ENCODE assay signal across 21 mouse cellular contexts in the genomic region with DNA sequence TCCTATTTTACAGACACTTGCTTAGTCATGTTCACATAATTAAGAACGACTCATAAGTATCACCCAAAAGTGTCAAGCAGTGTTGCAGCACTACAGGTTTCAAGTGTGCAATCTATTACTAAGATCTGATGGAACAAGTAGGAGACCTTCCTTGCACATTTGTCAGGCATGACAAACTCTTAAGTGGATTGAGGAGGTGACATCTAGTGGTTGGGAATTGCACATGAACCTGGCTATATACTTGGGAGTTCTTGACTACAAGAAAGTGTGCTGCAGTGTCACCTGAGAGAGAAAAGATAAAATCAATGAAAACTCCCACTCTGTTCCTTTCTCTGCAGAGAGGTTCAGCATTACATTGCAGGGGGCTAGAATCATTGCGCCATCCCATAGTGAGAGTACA. TPM values are rescaled to one million over a fixed set of nuclear protein-coding genes. Genes with fewer than 3 reads are reported as not detected.
DNase-seq lines count a peak whose midpoint lies in the region; ATAC-seq and TF ChIP-seq lines count a peak whose summit lies in the region.
"Had no signal": no experiment of that assay in that cellular context is flagged by ENCODE, and none has a peak within 500 bp of the region (broad histone marks: within the 10 kb centered on the region; RNA-seq: fewer than 3 reads in every experiment).

No protein-coding gene starts in this region.

- no peaks in the 10 kb centered on the region for H3K27me3 ChIP-seq in heart, postnatal 0 days (ENCODE audit: control insufficient read depth, insufficient read depth, low read length)
- H3K27me3 ChIP-seq in heart, embryonic 12.5 days (replicated peaks), result no peaks in the 10 kb centered on the region
- no peaks in the 10 kb centered on the region for H3K27me3 ChIP-seq in liver, embryonic 14.5 days (ENCODE audit: control insufficient read depth, insufficient read depth, low read length)
- H3K27me3 ChIP-seq in E14TG2a.4 (ENCODE audit: insufficient read depth, low read length), result no peaks in the 10 kb centered on the region
- H3K27me3 ChIP-seq: intestine, embryonic 15.5 days; lung, embryonic 15.5 days; megakaryocyte, embryonic 14.5 days had no signal

- no peaks in the 10 kb centered on the region for H3K4me1 ChIP-seq in heart, postnatal 0 days (ENCODE audit: control insufficient read depth, insufficient read depth)
- H3K4me1 ChIP-seq in heart, embryonic 12.5 days (replicated peaks), result no peaks in the 10 kb centered on the region
- H3K4me1 ChIP-seq in liver, embryonic 14.5 days (replicated peaks; ENCODE audit: control insufficient read depth in 2 of 2, insufficient read depth in 2 of 2, low read length in 1 of 2), result peaks cover 7% of the 10 kb centered on the region in 2 experiments
- no peaks in the 10 kb centered on the region for H3K4me1 ChIP-seq in E14TG2a.4 (replicated peaks; ENCODE audit: low read depth, low read length)
- H3K4me1 ChIP-seq: intestine, embryonic 15.5 days; lung, embryonic 15.5 days; megakaryocyte, embryonic 14.5 days had no signal

- no peak overlapping the region for H3K4me2 ChIP-seq in heart, postnatal 0 days (ENCODE audit: low read depth, low read length)
- H3K4me2 ChIP-seq in heart, embryonic 12.5 days, result no peak overlapping the region
- H3K4me2 ChIP-seq in liver, embryonic 14.5 days (ENCODE audit: low read depth), result no peak overlapping the region
- H3K4me2 ChIP-seq: intestine, embryonic 15.5 days; lung, embryonic 15.5 days had no signal

- H3K4me3 ChIP-seq in heart, postnatal 0 days (ENCODE audit: low read depth, low read length), result no peak overlapping the region
- no peak overlapping the region for H3K4me3 ChIP-seq in heart, embryonic 12.5 days
- no peak overlapping the region for H3K4me3 ChIP-seq in liver, embryonic 14.5 days (ENCODE audit: insufficient read depth in 1 of 2, low read depth in 2 of 2, low read length in 2 of 2)
- no peak overlapping the region for H3K4me3 ChIP-seq in E14TG2a.4 (replicated peaks; ENCODE audit: low read length)
- H3K4me3 ChIP-seq: intestine, embryonic 15.5 days; lung, embryonic 15.5 days; megakaryocyte, embryonic 14.5 days; myocyte had no signal

- TF ChIP-seq EP300 in heart, postnatal 0 days (IDR thresholded peaks at IDR 0.05; ENCODE audit: low read depth), result no peak
- TF ChIP-seq EP300 in liver, embryonic 14.5 days (IDR thresholded peaks at IDR 0.05; ENCODE audit: low read depth), result no peak

- no peak for ATAC-seq in heart, postnatal 0 days (ENCODE audit: insufficient read depth, low read depth)
- no peak for ATAC-seq in heart, embryonic 12.5 days (ENCODE audit: insufficient number of reproducible peaks, low FRiP score)
- no peak for ATAC-seq in liver, embryonic 14.5 days (ENCODE audit: insufficient read depth)
- ATAC-seq: activated CD4-positive, CD25-positive, alpha-beta regulatory T cell, adult 4 months had no signal

- DNase-seq in heart, postnatal 0 days (ENCODE audit: low spot score), result no peak
- no peak for DNase-seq in liver, embryonic 14.5 days (ENCODE audit: low read depth in 3 of 3, low spot score in 3 of 3)
- DNase-seq in liver, result no peak
- DNase-seq in brain, adult 2 months (ENCODE audit: low read depth, low spot score), result peak; percentile 75
- DNase-seq in ovary, postnatal 10 days (ENCODE audit: low spot score), result no peak
- DNase-seq in adrenal gland, postnatal 14 days, result no peak
- DNase-seq: cerebellum, adult 9-11 months; heart, adult 11 months; right cerebral cortex, postnatal 4 days had no signal

- H3K9me3 ChIP-seq in heart, postnatal 0 days (replicated peaks; ENCODE audit: control insufficient read depth, low read length), result no peaks in the 10 kb centered on the region
- no peaks in the 10 kb centered on the region for H3K9me3 ChIP-seq in heart, embryonic 12.5 days (replicated peaks)
- H3K9me3 ChIP-seq in liver, embryonic 14.5 days (ENCODE audit: control insufficient read depth, low read length), result no peaks in the 10 kb centered on the region
- H3K9me3 ChIP-seq in E14TG2a.4 (ENCODE audit: low read length), result no peaks in the 10 kb centered on the region
- H3K9me3 ChIP-seq: intestine, embryonic 15.5 days; lung, embryonic 15.5 days; megakaryocyte, embryonic 14.5 days had no signal

- 59% methylated on average over 2 of the region's 2 CpGs for WGBS in heart, postnatal 0 days
- 63% methylated on average over 2 of the region's 2 CpGs for WGBS in heart, embryonic 12.5 days
- 54% methylated on average over 2 of the region's 2 CpGs for WGBS in liver, embryonic 14.5 days (ENCODE audit: insufficient replicate concordance)

- H3K9ac ChIP-seq in heart, postnatal 0 days (replicated peaks; ENCODE audit: low read depth, low read length), result no peak overlapping the region
- no peak overlapping the region for H3K9ac ChIP-seq in heart, embryonic 12.5 days
- H3K9ac ChIP-seq in liver, embryonic 14.5 days (replicated peaks), result no peak overlapping the region
- H3K9ac ChIP-seq: intestine, embryonic 15.5 days; lung, embryonic 15.5 days had no signal

- no peak overlapping the region for H3K27ac ChIP-seq in heart, postnatal 0 days (ENCODE audit: low read depth)
- no peak overlapping the region for H3K27ac ChIP-seq in heart, embryonic 12.5 days (ENCODE audit: poor library complexity, severe bottlenecking)
- H3K27ac ChIP-seq in liver, embryonic 14.5 days, result no peak overlapping the region
- H3K27ac ChIP-seq: intestine, embryonic 15.5 days; lung, embryonic 15.5 days had no signal

- peak; percentile 26 for TF ChIP-seq CTCF in heart, postnatal 0 days (IDR thresholded peaks at IDR 0.05; ENCODE audit: low read depth)
- peak; percentile 23; the same call in 1 of the 2 replicates for TF ChIP-seq CTCF in liver, embryonic 14.5 days (IDR thresholded peaks at IDR 0.05; ENCODE audit: low read depth)
- TF ChIP-seq CTCF in E14TG2a.4 (conservative IDR thresholded peaks at IDR 0.05; ENCODE audit: low read length), result peak; percentile 32

- H3K36me3 ChIP-seq in heart, postnatal 0 days (replicated peaks; ENCODE audit: control insufficient read depth, insufficient read depth, low read length), result no peaks in the 10 kb centered on the region
- no peaks in the 10 kb centered on the region for H3K36me3 ChIP-seq in heart, embryonic 12.5 days
- H3K36me3 ChIP-seq in liver, embryonic 14.5 days (replicated peaks; ENCODE audit: control insufficient read depth, insufficient read depth, low read depth), result no peaks in the 10 kb centered on the region
- H3K36me3 ChIP-seq in E14TG2a.4 (ENCODE audit: insufficient read depth, low read length), result no peaks in the 10 kb centered on the region
- H3K36me3 ChIP-seq: intestine, embryonic 15.5 days; lung, embryonic 15.5 days had no signal

RNA-seq across cellular contexts. Expression of a gene that starts 21.3 kb away (rescaled TPM):
- not detected in 2 replicates for total RNA-seq in heart, postnatal 0 days (2014; rRNA removed; ENCODE audit: low replicate concordance)
- polyA plus RNA-seq in heart, postnatal 0 days (2015; fragmentation: Nextera tagmentation; extraction: Ambion mirVana), result 0.15 TPM in 2 replicates
- 0.29 and 0.49 TPM in 2 replicates for polyA plus RNA-seq in heart, embryonic 12.5 days (2016; fragmentation: Nextera tagmentation; extraction: Ambion mirVana)
- 0.66 and 0.69 TPM in 2 replicates for polyA plus RNA-seq in liver, embryonic 14.5 days (2012; rRNA removed)
- polyA plus RNA-seq in liver, embryonic 14.5 days (2014; fragmentation: Nextera tagmentation; extraction: Ambion mirVana), result 0.25 and 0.44 TPM in 2 replicates
- 2.8 and 3.7 TPM in 2 replicates for total RNA-seq in adrenal gland, postnatal 14 days (2021)
- polyA plus RNA-seq: activated CD4-positive, CD25-positive, alpha-beta regulatory T cell, adult 4 months had no signal

RNA-seq across cellular contexts. Expression of a gene that starts 24.5 kb away (rescaled TPM):
- 30.2 and 68.1 TPM in 2 replicates for total RNA-seq in heart, postnatal 0 days (2014; rRNA removed; ENCODE audit: low replicate concordance)
- 17.8 and 21.2 TPM in 2 replicates for polyA plus RNA-seq in heart, postnatal 0 days (2015; fragmentation: Nextera tagmentation; extraction: Ambion mirVana)
- 38.0 and 41.7 TPM in 2 replicates for polyA plus RNA-seq in heart, embryonic 12.5 days (2016; fragmentation: Nextera tagmentation; extraction: Ambion mirVana)
- 8.3 and 9.0 TPM in 2 replicates for polyA plus RNA-seq in liver, embryonic 14.5 days (2012; rRNA removed)
- polyA plus RNA-seq in liver, embryonic 14.5 days (2014; fragmentation: Nextera tagmentation; extraction: Ambion mirVana), result 14.7 and 18.6 TPM in 2 replicates
- 13.4 and 15.6 TPM in 2 replicates for total RNA-seq in adrenal gland, postnatal 14 days (2021)

RNA-seq across cellular contexts. Expression of a gene that starts 53.4 kb away (rescaled TPM):
- total RNA-seq in heart, postnatal 0 days (2014; rRNA removed; ENCODE audit: low replicate concordance), result not detected in 2 replicates
- polyA plus RNA-seq in heart, postnatal 0 days (2015; fragmentation: Nextera tagmentation; extraction: Ambion mirVana), result 2.8 and 3.0 TPM in 2 replicates
- not detected in 2 replicates for polyA plus RNA-seq in heart, embryonic 12.5 days (2016; fragmentation: Nextera tagmentation; extraction: Ambion mirVana)
- not detected in 2 replicates for polyA plus RNA-seq in liver, embryonic 14.5 days (2012; rRNA removed)
- polyA plus RNA-seq in liver, embryonic 14.5 days (2014; fragmentation: Nextera tagmentation; extraction: Ambion mirVana), result not detected in 2 replicates
- not detected in 2 replicates for total RNA-seq in adrenal gland, postnatal 14 days (2021)
- total RNA-seq: heart, postnatal 25 days; layer of hippocampus, adult 8-10 months; left cerebral cortex, postnatal 25 days had no signal
- polyA plus RNA-seq: activated CD4-positive, CD25-positive, alpha-beta regulatory T cell, adult 4 months; embryonic facial prominence, embryonic 14.5 days; intestine, embryonic 15.5 days; lung, embryonic 15.5 days; myocyte; stomach, embryonic 16.5 days had no signal
